Mouse (Mus musculus) midbrain, embryonic 12.5 days (tissue): ENCODE data around the gene Gm20219. TPM values are rescaled to one million over a fixed set of nuclear protein-coding genes. Genes with fewer than 3 reads are reported as not detected.
A peak's percentile ranks its signal among the peaks of the same experiment; 100 is the strongest.

Source experiments
- ATAC-seq: fragments of 200-750 bp; cut with Nextera tagmentation; 2 replicates; pipeline ENCODE4 v1.8.0; 2017; ENCODE audit warnings: low read depth, moderate TSS enrichment, moderate library complexity; ENCODE audit not compliant: low FRiP score
- H3K27ac ChIP-seq: fragments of 300-500 bp; sonication (generic); replicated peaks from 2 replicates; pipeline ENCODE4 v1.5.1; 2016; ENCODE audit warnings: mild to moderate bottlenecking
- H3K27me3 ChIP-seq: fragments of 300-500 bp; sonication (generic); 2 replicates; pipeline ENCODE4 v1.6.1; 2016; ENCODE audit warnings: mild to moderate bottlenecking
- H3K36me3 ChIP-seq: fragments of 300-500 bp; sonication (generic); 2 replicates; pipeline ENCODE4 v1.6.1; 2016
- H3K4me1 ChIP-seq: fragments of 300-500 bp; sonication (generic); 2 replicates; pipeline ENCODE4 v1.6.1; 2016
- H3K4me2 ChIP-seq: fragments of 300-500 bp; sonication (generic); replicated peaks from 2 replicates; pipeline ENCODE4 v1.6.1; 2016; ENCODE audit warnings: mild to moderate bottlenecking, moderate library complexity
- H3K4me3 ChIP-seq: fragments of 300-500 bp; sonication (generic); 2 replicates; pipeline ENCODE4 v1.5.1; 2016; ENCODE audit warnings: mild to moderate bottlenecking
- H3K9ac ChIP-seq: fragments of 300-500 bp; sonication (generic); replicated peaks from 2 replicates; pipeline ENCODE4 v1.6.1; 2016; ENCODE audit warnings: mild to moderate bottlenecking, moderate library complexity
- H3K9me3 ChIP-seq: fragments of 300-500 bp; sonication (generic); 2 replicates; pipeline ENCODE4 v1.6.1; 2016; ENCODE audit warnings: mild to moderate bottlenecking
- WGBS: fragments of 180-500 bp; shearing (Covaris S2); methylation state at CpG from one replicate; pipeline ENCODE4 v1.1.7; 2016; 5-methylcytosine and 5-hydroxymethylcytosine counted together
- polyA plus RNA-seq: library from polyadenylated mRNA; unstranded; fragments of >200 nt; fragmentation: Nextera tagmentation; extraction: Ambion mirVana; gene quantifications from 2 replicates; pipeline ENCODE4 v1.2.1, GENCODE M21; 2016

Gm20219 gene
- polyA plus RNA-seq, 1 experiment from 2014 or later: 1.9 TPM

DNA sequence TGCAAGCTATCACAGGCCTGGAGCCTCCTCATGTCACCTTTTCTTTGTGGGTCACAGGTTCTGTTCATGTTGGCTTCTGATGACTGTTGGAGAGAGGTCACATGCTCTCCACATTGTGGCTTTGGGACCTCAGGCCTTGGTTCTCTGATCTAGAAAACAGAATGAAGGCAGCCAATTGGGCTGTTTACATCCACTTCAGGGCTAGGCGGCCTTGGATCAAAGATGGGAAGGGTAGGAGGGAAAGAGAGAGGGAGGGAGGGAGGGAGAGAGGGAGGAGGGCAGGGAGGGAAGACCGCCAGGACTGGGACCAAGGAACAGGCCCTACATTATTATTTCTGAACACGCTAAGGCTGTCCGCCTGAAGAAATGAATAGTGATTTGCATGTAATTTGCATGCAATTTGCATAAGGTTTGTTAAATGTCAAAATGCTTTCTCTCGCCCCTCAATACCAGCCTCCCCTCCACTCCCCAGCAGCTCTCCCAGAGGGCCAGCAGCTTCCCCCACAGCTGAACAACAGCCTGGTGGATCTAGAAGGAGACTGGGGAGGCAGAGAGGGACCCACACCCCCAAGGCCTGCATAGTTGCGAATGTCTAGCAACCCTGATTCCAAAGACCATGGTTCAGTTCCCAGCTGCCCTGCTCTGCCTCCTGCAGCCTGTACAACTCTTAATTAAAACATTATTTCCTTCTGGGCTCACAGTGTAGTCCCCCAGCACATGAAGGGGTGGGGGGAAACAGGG, 2.2 kb downstream of the Gm20219 start:
- peak; percentile 88 for ATAC-seq
- Histone ChIP-seq H3K9me3 (no peaks in the 10 kb centered on the region), H3K27ac (peak overlapping the region; percentile 87), H3K4me1 (peaks cover 38% of the 10 kb centered on the region), H3K27me3 (no peaks in the 10 kb centered on the region), H3K4me2 (no peak overlapping the region), H3K36me3 (no peaks in the 10 kb centered on the region), H3K4me3 (no peak overlapping the region), H3K9ac (no peak overlapping the region)
- 48% methylated on average over 6 of the region's 6 CpGs for WGBS

DNA sequence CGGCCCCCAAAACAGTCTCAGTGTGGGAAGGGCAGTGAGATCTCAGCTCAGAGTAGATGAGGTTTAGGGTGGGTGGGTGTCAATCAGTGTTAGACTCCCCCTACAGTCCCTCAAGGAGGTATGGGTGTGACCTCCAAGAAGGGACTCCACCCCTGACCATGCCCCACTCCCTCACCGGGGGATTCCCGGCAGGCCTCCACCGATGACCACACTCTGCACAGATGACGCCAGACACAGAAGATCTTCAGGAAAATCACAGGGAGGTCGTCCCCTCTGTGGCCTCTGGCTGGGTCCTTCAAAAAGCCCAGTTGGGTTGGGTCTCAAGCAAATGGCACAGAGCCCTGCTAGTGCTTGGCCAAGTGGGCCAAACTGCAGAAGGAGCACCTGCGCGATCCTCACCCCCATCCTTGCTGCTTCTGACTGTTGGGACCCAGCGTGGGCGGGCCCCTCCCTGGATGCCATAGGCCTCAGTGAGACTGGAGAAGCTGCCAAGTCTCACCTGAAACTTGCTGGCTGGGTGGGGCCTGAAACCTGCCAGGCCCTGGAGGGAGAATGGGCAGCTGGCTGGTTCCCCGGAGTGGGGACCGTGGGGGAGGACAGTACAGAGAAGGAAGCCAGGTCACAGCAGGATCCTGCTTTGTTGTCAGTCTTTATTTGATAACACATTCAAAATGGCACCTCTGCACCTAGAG, 3.3 kb downstream of the Gm20219 start:
- H3K27ac ChIP-seq: peak overlapping the region; percentile 87
- H3K4me2 ChIP-seq: no peak overlapping the region
- no peaks in the 10 kb centered on the region for H3K9me3 ChIP-seq
- H3K4me1 ChIP-seq: peaks cover 43% of the 10 kb centered on the region
- no peaks in the 10 kb centered on the region for H3K27me3 ChIP-seq
- H3K36me3 ChIP-seq: no peaks in the 10 kb centered on the region
- 82% methylated on average over 12 of the region's 12 CpGs for WGBS
- no peak overlapping the region for H3K4me3 ChIP-seq
- no peak overlapping the region for H3K9ac ChIP-seq
- ATAC-seq: no peak

DNA sequence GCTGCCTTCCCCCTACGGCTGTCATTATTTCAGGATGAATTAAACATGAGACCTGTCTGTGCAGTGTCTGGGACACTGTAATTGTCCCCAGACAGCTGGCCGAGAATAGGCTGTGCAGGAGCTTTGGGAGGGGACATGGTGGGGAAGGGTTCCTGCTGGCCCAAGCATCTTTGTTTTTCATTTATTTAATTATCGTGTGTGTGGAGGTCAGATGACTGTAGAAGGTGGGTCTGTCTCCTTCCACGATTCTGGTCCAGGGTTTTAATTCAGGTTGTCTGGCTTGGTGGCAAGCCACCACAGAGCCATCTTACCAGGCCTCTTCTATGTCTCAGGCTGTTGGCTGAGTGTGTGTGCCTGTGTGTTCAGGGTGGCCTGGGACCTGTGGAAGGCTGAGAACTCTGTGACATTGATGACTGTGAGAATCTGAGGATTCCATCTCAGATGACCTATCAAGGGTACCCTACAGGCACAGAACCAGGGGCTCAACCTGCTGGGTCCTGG, 5.5 kb downstream of the Gm20219 start:
- Histone ChIP-seq H3K27ac (peak overlapping the region; percentile 25), H3K4me1 (peaks cover 47% of the 10 kb centered on the region), H3K36me3 (no peaks in the 10 kb centered on the region), H3K4me2 (no peak overlapping the region), H3K9me3 (no peaks in the 10 kb centered on the region), H3K4me3 (no peak overlapping the region), H3K27me3 (no peaks in the 10 kb centered on the region), H3K9ac (no peak overlapping the region)
- ATAC-seq: no peak
- WGBS: 49% methylated on average over 4 of the region's 4 CpGs

DNA sequence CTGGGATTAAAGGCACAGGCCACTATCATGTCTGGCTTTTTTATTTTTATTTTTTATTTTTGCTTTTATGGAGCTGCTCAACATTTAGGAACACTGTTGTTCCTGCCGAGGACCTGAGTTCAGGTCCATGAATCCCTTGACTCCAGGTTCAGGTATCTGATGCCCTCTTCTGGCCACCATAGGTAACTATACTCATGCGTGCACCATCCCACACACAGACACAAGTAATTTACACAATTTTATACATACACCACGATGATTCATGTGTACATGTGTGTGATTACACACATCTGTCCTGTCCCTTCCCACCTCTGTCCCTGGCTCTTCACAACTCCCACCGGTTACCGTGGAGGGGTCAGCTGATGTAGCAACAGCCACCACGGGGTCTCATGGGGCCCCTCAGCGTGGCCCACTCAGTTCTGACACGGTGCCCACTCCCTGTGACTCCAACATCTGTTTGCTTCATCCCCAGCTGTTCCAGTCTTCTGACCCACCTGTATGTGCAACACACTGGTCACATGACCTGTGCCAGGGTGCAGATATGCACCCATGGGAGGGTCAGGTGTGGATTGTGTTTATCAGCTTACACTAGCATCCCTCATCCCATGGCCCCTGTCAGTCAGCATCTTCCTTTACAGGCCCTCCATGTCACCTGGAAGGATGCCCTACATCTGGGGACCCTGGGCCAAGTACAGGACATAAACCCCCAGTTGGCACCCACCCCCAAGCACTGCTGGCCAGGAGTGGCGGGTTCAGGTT, 6.2 kb downstream of the Gm20219 start:
- Histone ChIP-seq H3K4me3 (no peak overlapping the region), H3K9me3 (no peaks in the 10 kb centered on the region), H3K27ac (peak overlapping the region; percentile 25), H3K4me1 (peaks cover 53% of the 10 kb centered on the region), H3K9ac (no peak overlapping the region), H3K27me3 (no peaks in the 10 kb centered on the region), H3K4me2 (no peak overlapping the region), H3K36me3 (no peaks in the 10 kb centered on the region)
- WGBS: 69% methylated on average over 9 of the region's 9 CpGs
- no peak for ATAC-seq

DNA sequence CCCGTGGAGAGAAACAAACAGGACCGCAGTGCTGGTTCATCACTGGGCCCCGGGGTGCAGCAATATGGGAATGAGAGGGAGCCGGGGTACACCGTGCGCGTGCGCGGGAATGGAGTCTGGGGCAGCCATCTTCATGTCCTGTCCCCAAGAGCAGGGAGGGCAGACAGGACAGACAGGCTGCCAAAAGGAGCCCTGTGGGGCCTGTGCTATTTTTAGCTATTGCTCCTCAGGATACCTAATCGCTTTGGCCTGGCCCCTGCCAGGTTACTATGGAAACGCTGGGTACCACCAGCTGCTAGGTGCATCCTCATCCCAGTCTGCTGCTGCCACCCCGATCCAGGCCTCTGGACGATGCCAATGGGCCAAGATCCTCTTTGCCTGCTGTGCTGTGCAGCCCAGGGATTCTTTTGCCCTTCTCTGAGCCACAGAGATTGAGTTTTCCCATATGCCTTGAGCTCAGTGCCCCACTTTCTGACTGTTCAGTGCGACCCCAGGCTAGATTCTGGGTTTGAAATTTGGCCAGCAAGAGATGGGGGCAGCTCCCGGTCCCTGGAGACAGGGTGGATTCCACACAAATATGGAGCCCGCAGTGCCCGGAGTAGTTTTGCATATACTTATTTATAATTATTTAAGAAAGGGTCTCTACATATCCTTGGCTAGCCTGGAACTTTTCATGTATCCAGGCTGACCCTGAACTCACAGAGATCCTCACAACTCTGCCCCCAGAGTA, 6.9 kb downstream of the Gm20219 start:
- WGBS: 55% methylated on average over 17 of the region's 17 CpGs
- H3K4me2 ChIP-seq: no peak overlapping the region
- no peak overlapping the region for H3K9ac ChIP-seq
- peaks cover 55% of the 10 kb centered on the region for H3K4me1 ChIP-seq
- H3K9me3 ChIP-seq: no peaks in the 10 kb centered on the region
- H3K27me3 ChIP-seq: no peaks in the 10 kb centered on the region; the same call in 1 of the 2 replicates
- no peak overlapping the region for H3K4me3 ChIP-seq
- ATAC-seq: no peak
- H3K36me3 ChIP-seq: no peaks in the 10 kb centered on the region
- H3K27ac ChIP-seq: peak overlapping the region; percentile 60

DNA sequence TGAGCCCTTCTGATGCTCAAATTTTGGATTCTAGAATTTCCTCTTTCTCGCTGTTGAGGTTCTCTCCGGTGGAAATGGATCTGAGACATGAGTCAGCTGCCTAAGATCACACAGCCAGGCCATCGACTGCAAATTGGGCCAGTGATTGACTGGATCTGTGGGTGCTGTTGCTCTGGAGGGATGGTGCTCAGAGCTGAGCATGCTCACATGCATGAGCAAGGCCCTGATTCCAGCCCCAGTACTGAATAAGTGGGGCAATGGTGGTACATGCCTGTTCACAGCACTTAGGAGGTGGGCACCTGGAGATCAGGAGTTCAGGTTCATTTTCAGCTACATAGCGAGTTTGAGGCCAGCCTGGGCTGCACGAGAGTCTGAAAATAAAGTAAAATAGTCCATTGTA, 7.6 kb downstream of the Gm20219 start:
- Histone ChIP-seq H3K9ac (no peak overlapping the region), H3K4me1 (peaks cover 50% of the 10 kb centered on the region), H3K4me2 (no peak overlapping the region), H3K27ac (0 out of 2 replicates have a peak overlapping the region, but pooled peaks have one; percentile 60), H3K4me3 (no peak overlapping the region), H3K27me3 (no peaks in the 10 kb centered on the region; the same call in 1 of the 2 replicates), H3K9me3 (no peaks in the 10 kb centered on the region), H3K36me3 (no peaks in the 10 kb centered on the region)
- WGBS: 87% methylated on average over 5 of the region's 5 CpGs
- ATAC-seq: no peak

DNA sequence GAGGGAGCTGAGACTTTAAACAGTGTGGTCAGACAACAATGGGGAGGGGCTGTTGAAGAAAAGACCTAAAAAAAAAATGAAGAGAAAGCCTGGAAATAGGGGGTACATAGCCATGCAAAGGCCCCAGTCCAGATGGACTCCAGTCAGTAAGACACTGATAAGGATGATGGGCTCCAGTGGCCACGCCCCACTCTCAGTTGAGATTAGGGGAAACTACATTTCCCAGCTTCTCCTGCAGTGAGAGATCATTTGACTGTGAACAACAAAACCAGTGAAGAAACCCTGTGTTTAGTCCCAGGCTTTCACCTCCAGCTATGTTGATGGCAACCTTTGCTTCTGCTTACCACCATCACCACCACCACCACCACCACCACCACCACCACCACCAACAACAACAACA, 8.2 kb downstream of the Gm20219 start:
- no peak for ATAC-seq
- Histone ChIP-seq H3K4me1 (peaks cover 43% of the 10 kb centered on the region), H3K9me3 (no peaks in the 10 kb centered on the region), H3K4me3 (no peak overlapping the region), H3K9ac (no peak overlapping the region), H3K27me3 (no peaks in the 10 kb centered on the region; the same call in 1 of the 2 replicates), H3K36me3 (no peaks in the 10 kb centered on the region), H3K4me2 (no peak overlapping the region), H3K27ac (no peak overlapping the region)
- WGBS: 77% methylated on average over 1 of the region's 1 CpGs

DNA sequence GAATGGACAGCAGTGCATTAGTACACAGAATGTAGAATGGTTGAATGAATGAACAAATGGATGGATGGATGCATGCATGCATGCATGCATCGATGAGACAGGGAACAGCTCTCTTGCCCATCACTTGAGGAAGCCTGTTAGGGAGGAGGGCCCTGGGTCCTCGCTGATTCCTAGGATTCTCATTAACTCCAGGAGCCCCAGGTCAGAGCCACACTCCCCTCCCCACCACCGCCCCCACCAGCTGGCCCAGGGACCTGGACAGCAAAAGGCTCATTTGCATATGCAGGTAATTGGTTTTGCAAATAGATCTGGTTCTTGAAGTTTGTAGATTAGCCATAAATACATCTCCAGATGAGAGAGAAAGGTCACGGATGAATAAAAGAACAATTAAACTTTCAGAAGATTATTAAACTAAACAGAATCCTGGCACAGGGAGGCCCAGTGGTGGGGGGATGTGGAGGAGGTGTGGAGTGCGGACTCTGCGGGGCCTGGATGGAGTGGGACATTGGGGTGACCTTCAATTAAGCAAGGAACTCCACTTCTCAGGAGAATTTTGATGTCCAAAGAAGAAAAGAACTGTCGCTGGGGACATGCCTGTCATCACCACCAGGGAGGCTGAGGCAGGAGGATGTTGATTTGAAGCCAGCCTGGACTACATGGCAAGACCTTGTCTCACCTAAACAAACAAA, 9.3 kb downstream of the Gm20219 start:
- H3K36me3 ChIP-seq: no peaks in the 10 kb centered on the region
- 82% methylated on average over 7 of the region's 7 CpGs for WGBS
- peaks cover 38% of the 10 kb centered on the region for H3K4me1 ChIP-seq

DNA sequence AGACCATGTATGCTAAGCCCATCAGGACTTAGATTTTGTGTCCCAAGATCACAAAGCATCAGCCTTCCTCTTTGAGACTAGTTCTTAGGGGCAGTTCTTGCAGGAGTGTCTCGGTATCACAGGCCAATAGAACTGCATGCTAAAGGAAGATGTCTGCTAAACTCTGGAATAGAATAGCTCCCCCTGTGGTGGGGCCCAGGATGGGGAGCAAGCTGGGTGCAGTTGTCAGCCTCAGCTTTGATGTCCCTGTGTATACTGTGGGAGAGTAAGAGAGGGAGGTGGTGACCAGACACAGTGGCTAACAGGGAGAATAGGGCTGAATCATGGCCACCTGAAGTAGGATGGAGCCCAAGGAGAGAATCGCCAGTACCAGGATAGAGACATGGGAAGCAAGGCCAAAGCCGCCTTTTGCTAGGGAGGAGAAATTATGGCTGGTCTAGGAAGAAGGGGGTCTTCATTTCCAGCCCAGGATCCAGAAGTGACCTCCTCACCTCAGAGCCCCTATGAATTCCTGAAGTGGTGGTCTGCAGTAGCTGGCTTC, 10.4 kb downstream of the Gm20219 start:
- H3K4me1 ChIP-seq: peaks cover 41% of the 10 kb centered on the region

More for the DNA sequence above, 9.3 kb downstream of the Gm20219 start:
- Histone ChIP-seq H3K27ac (no peak overlapping the region), H3K27me3 (no peaks in the 10 kb centered on the region; the same call in 1 of the 2 replicates), H3K9ac (no peak overlapping the region), H3K4me2 (no peak overlapping the region), H3K9me3 (no peaks in the 10 kb centered on the region), H3K4me3 (no peak overlapping the region)
- ATAC-seq: no peak

DNA sequence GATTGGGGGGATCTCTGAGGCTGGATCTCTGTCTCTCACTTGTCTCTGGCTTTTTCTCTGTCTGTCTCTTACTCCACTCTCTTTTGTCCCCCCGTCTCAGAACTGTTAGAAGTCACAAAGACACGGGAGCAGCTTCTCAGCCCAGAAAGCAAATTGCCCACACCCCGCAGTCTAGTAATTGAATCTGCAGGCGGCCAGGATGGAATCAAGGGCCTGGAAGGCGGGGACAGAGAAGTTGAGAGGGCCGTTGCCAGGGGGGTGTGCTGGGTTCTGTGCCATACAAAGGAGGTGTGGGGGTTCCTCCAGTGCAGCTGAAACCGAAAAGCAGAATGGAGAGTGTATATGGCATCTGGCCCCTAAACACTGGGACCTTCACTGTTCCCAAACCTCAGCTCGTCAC, 11.5 kb downstream of the Gm20219 start:
- WGBS: 37% methylated on average over 8 of the region's 8 CpGs
- peaks cover 44% of the 10 kb centered on the region for H3K4me1 ChIP-seq
- no peak overlapping the region for H3K4me3 ChIP-seq
- H3K27me3 ChIP-seq: no peaks in the 10 kb centered on the region; the same call in 1 of the 2 replicates
- H3K4me2 ChIP-seq: no peak overlapping the region
- no peaks in the 10 kb centered on the region for H3K36me3 ChIP-seq
- peak overlapping the region; percentile 52; the same call in 1 of the 2 replicates for H3K27ac ChIP-seq
- H3K9me3 ChIP-seq: no peaks in the 10 kb centered on the region
- H3K9ac ChIP-seq: no peak overlapping the region
- no peak for ATAC-seq

More for the DNA sequence above, 10.4 kb downstream of the Gm20219 start:
- no peak overlapping the region for H3K4me3 ChIP-seq
- H3K9me3 ChIP-seq: no peaks in the 10 kb centered on the region
- H3K9ac ChIP-seq: no peak overlapping the region
- H3K4me2 ChIP-seq: no peak overlapping the region
- H3K27me3 ChIP-seq: no peaks in the 10 kb centered on the region; the same call in 1 of the 2 replicates
- no peak overlapping the region for H3K27ac ChIP-seq
- 72% methylated on average over 3 of the region's 3 CpGs for WGBS
- H3K36me3 ChIP-seq: no peaks in the 10 kb centered on the region
- ATAC-seq: no peak

DNA sequence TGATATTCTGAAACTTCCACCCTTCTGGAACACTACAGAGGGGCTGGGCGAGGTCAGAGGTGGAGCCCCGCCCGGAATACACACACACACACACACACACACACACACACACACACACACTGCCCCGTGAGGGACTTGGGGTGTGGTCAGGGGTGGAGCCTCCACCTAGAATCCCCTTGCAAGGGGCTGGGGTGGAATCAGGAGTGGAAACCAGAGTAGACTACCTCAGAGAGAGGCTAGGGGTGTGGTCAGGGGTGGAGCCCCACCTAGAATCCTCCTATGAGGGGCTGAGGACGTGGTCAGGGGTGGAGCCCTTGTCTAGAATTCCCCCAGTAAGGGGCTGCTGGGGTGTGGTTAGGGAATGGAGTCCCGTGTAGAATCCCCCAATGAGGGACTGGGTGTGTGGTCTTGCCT, 13.6 kb downstream of the Gm20219 start:
- H3K4me2 ChIP-seq: no peak overlapping the region
- peaks cover 50% of the 10 kb centered on the region for H3K4me1 ChIP-seq
- WGBS: 43% methylated on average over 6 of the region's 6 CpGs
- no peaks in the 10 kb centered on the region for H3K36me3 ChIP-seq
- no peak overlapping the region for H3K4me3 ChIP-seq
- ATAC-seq: no peak
- H3K9me3 ChIP-seq: no peaks in the 10 kb centered on the region
- no peak overlapping the region for H3K9ac ChIP-seq
- H3K27me3 ChIP-seq: no peaks in the 10 kb centered on the region; the same call in 1 of the 2 replicates
- H3K27ac ChIP-seq: no peak overlapping the region
